Mouse (Mus musculus): Measurements from ENCODE around the gene Ms4a2. TPM values are rescaled to one million over a fixed set of nuclear protein-coding genes. Genes with fewer than 3 reads are reported as not detected.

Ms4a2 gene
- polyA plus RNA-seq, 1 experiment: not detected

GRCm38 (mm10) chr19:11635572-11635971 is 12.1 kb upstream of the Ms4a2 start:
- Histone ChIP-seq H3K27me3 (ENCODE audit: control insufficient read depth, insufficient read depth, low read length) (no peaks in the 10 kb centered on the region), H3K4me1 (ENCODE audit: control insufficient read depth, insufficient read depth, low read length) (no peaks in the 10 kb centered on the region), H3K27ac (ENCODE audit: control insufficient read depth, insufficient read depth, low read depth, low read length) (no peak overlapping the region), H3K4me3 (ENCODE audit: control insufficient read depth, low read depth, low read length) (no peak overlapping the region), H3K36me3 (ENCODE audit: control insufficient read depth, insufficient read depth, low read length) (no peaks in the 10 kb centered on the region)
- TF ChIP-seq POLR2A (IDR thresholded peaks at IDR 0.05; ENCODE audit: control insufficient read depth, low read depth, low read length): no peak

GRCm38 (mm10) chr19:11634330-11634729 is 10.8 kb upstream of the Ms4a2 start:
- TF ChIP-seq CTCF (IDR thresholded peaks at IDR 0.05; ENCODE audit: control insufficient read depth, insufficient read depth, insufficient replicate concordance, low read depth, low read length) (no peak), POLR2A (IDR thresholded peaks at IDR 0.05; ENCODE audit: control insufficient read depth, low read depth, low read length) (no peak)
- H3K27ac ChIP-seq (ENCODE audit: control insufficient read depth, insufficient read depth, low read depth, low read length): no peak overlapping the region
- H3K27me3 ChIP-seq (ENCODE audit: control insufficient read depth, insufficient read depth, low read length): no peaks in the 10 kb centered on the region
- H3K36me3 ChIP-seq (ENCODE audit: control insufficient read depth, insufficient read depth, low read length): no peaks in the 10 kb centered on the region
- H3K4me3 ChIP-seq (ENCODE audit: control insufficient read depth, low read depth, low read length): no peak overlapping the region
- H3K4me1 ChIP-seq (ENCODE audit: control insufficient read depth, insufficient read depth, low read length): no peaks in the 10 kb centered on the region

GRCm38 (mm10) chr19:11633732-11634131 is 10.2 kb upstream of the Ms4a2 start:
- Histone ChIP-seq H3K36me3 (ENCODE audit: control insufficient read depth, insufficient read depth, low read length) (no peaks in the 10 kb centered on the region), H3K4me3 (ENCODE audit: control insufficient read depth, low read depth, low read length) (no peak overlapping the region), H3K27me3 (ENCODE audit: control insufficient read depth, insufficient read depth, low read length) (no peaks in the 10 kb centered on the region), H3K4me1 (ENCODE audit: control insufficient read depth, insufficient read depth, low read length) (no peaks in the 10 kb centered on the region), H3K27ac (ENCODE audit: control insufficient read depth, insufficient read depth, low read depth, low read length) (no peak overlapping the region)
- TF ChIP-seq POLR2A (IDR thresholded peaks at IDR 0.05; ENCODE audit: control insufficient read depth, low read depth, low read length) (no peak), CTCF (IDR thresholded peaks at IDR 0.05; ENCODE audit: control insufficient read depth, insufficient read depth, insufficient replicate concordance, low read depth, low read length) (no peak)

GRCm38 (mm10) chr19:11625231-11625630 is 1.7 kb upstream of the Ms4a2 start:
- no peaks in the 10 kb centered on the region for H3K36me3 ChIP-seq (ENCODE audit: control insufficient read depth, insufficient read depth, low read length)
- TF ChIP-seq CTCF (IDR thresholded peaks at IDR 0.05; ENCODE audit: control insufficient read depth, insufficient read depth, insufficient replicate concordance, low read depth, low read length) (no peak), POLR2A (IDR thresholded peaks at IDR 0.05; ENCODE audit: control insufficient read depth, low read depth, low read length) (no peak)
- H3K4me3 ChIP-seq (ENCODE audit: control insufficient read depth, low read depth, low read length): no peak overlapping the region
- H3K4me1 ChIP-seq (ENCODE audit: control insufficient read depth, insufficient read depth, low read length): no peaks in the 10 kb centered on the region
- no peaks in the 10 kb centered on the region for H3K27me3 ChIP-seq (ENCODE audit: control insufficient read depth, insufficient read depth, low read length)
- no peak overlapping the region for H3K27ac ChIP-seq (ENCODE audit: control insufficient read depth, insufficient read depth, low read depth, low read length)

GRCm38 (mm10) chr19:11624800-11625199 is 1.3 kb upstream of the Ms4a2 start:
- TF ChIP-seq CTCF (IDR thresholded peaks at IDR 0.05; ENCODE audit: control insufficient read depth, insufficient read depth, insufficient replicate concordance, low read depth, low read length) (no peak), POLR2A (IDR thresholded peaks at IDR 0.05; ENCODE audit: control insufficient read depth, low read depth, low read length) (no peak)
- no peaks in the 10 kb centered on the region for H3K4me1 ChIP-seq (ENCODE audit: control insufficient read depth, insufficient read depth, low read length)
- no peaks in the 10 kb centered on the region for H3K36me3 ChIP-seq (ENCODE audit: control insufficient read depth, insufficient read depth, low read length)
- no peaks in the 10 kb centered on the region for H3K27me3 ChIP-seq (ENCODE audit: control insufficient read depth, insufficient read depth, low read length)
- no peak overlapping the region for H3K27ac ChIP-seq (ENCODE audit: control insufficient read depth, insufficient read depth, low read depth, low read length)
- no peak overlapping the region for H3K4me3 ChIP-seq (ENCODE audit: control insufficient read depth, low read depth, low read length)

GRCm38 (mm10) chr19:11617983-11618382 is 5.5 kb downstream of the Ms4a2 start:
- H3K27me3 ChIP-seq (ENCODE audit: control insufficient read depth, insufficient read depth, low read length): no peaks in the 10 kb centered on the region
- H3K27ac ChIP-seq (ENCODE audit: control insufficient read depth, insufficient read depth, low read depth, low read length): no peak overlapping the region
- no peak overlapping the region for H3K4me3 ChIP-seq (ENCODE audit: control insufficient read depth, low read depth, low read length)
- no peaks in the 10 kb centered on the region for H3K36me3 ChIP-seq (ENCODE audit: control insufficient read depth, insufficient read depth, low read length)
- TF ChIP-seq POLR2A (IDR thresholded peaks at IDR 0.05; ENCODE audit: control insufficient read depth, low read depth, low read length): no peak
- TF ChIP-seq CTCF (IDR thresholded peaks at IDR 0.05; ENCODE audit: control insufficient read depth, insufficient read depth, insufficient replicate concordance, low read depth, low read length): no peak
- no peaks in the 10 kb centered on the region for H3K4me1 ChIP-seq (ENCODE audit: control insufficient read depth, insufficient read depth, low read length)

GRCm38 (mm10) chr19:11614805-11615204 is 8.7 kb downstream of the Ms4a2 start:
- Histone ChIP-seq H3K4me1 (ENCODE audit: control insufficient read depth, insufficient read depth, low read length) (no peaks in the 10 kb centered on the region), H3K27ac (ENCODE audit: control insufficient read depth, insufficient read depth, low read depth, low read length) (no peak overlapping the region), H3K27me3 (ENCODE audit: control insufficient read depth, insufficient read depth, low read length) (no peaks in the 10 kb centered on the region), H3K36me3 (ENCODE audit: control insufficient read depth, insufficient read depth, low read length) (no peaks in the 10 kb centered on the region), H3K4me3 (ENCODE audit: control insufficient read depth, low read depth, low read length) (no peak overlapping the region)
- TF ChIP-seq POLR2A (IDR thresholded peaks at IDR 0.05; ENCODE audit: control insufficient read depth, low read depth, low read length) (no peak), CTCF (IDR thresholded peaks at IDR 0.05; ENCODE audit: control insufficient read depth, insufficient read depth, insufficient replicate concordance, low read depth, low read length) (no peak)

GRCm38 (mm10) chr19:11613776-11614443 is 9.6 kb downstream of the Ms4a2 start:
- Histone ChIP-seq H3K27ac (ENCODE audit: control insufficient read depth, insufficient read depth, low read depth, low read length) (no peak overlapping the region), H3K27me3 (ENCODE audit: control insufficient read depth, insufficient read depth, low read length) (no peaks in the 10 kb centered on the region)

More at GRCm38 (mm10) chr19:11613776-11614443, 9.6 kb downstream of the Ms4a2 start:
- Histone ChIP-seq H3K4me1 (ENCODE audit: control insufficient read depth, insufficient read depth, low read length) (no peaks in the 10 kb centered on the region), H3K36me3 (ENCODE audit: control insufficient read depth, insufficient read depth, low read length) (no peaks in the 10 kb centered on the region), H3K4me3 (ENCODE audit: control insufficient read depth, low read depth, low read length) (no peak overlapping the region)
- TF ChIP-seq CTCF (IDR thresholded peaks at IDR 0.05; ENCODE audit: control insufficient read depth, insufficient read depth, insufficient replicate concordance, low read depth, low read length): no peak
- TF ChIP-seq POLR2A (IDR thresholded peaks at IDR 0.05; ENCODE audit: control insufficient read depth, low read depth, low read length): no peak

Data from testis, adult 2 months (tissue).